Mouse (Mus musculus) right cerebral cortex, adult 2 months (tissue): ENCODE data around the gene Olfr839-ps1.

Source experiments
- DNase-seq, 2 experiments: peaks; one replicate each; pipeline ENCODE4 v3.0.0; 2021 to 2022; ENCODE audit warnings: low spot score in 2 of 2

Olfr839-ps1 gene

DNA sequence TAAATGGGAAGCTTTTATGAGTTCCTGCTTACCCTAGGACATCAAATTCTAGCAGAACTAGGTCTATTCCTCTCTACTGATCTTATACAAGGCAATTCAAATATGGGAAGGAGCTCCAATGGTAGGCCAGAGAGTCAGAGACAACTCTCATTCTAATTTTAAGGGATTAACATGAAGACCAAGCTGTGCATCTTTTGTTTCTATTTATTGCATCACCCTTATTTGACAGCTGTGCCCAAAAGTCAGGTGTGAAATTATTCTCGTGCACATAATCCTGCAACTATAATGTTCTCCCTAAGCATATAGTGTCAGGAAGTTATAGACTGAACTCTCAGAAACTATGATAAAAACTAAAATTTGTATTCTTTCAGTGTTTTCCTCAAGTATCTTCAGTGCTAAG lies at the start of gene Olfr839-ps1:
Gene Olfr839-ps1, minus strand, starts transcription at position 101 of the 400 bp plus-strand sequence.
- DNase-seq, result no peak

DNA sequence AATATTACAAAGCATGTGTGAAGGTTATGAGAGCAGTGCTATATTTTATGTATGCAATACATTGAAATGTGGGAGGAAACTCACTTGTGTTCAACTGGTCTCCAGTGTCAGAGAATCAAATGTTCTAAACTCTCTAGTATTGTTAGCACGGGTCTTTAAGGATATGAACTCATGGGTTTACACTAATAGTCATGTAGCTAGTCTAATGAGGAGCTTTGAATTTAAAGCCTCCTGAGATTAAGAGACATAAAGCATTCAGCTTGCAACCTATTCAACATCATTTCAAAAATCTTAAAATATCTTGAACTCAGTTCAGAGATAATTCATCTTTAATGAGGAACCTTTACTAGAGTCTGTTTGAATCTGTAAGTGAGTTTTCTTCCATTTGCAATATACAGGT lies 41.1 kb downstream of the Olfr839-ps1 start, which contains the start of gene Olfr837:
Gene Olfr837, plus strand, starts transcription at position 301 of the 400 bp plus-strand sequence.
- no peak for DNase-seq

DNA sequence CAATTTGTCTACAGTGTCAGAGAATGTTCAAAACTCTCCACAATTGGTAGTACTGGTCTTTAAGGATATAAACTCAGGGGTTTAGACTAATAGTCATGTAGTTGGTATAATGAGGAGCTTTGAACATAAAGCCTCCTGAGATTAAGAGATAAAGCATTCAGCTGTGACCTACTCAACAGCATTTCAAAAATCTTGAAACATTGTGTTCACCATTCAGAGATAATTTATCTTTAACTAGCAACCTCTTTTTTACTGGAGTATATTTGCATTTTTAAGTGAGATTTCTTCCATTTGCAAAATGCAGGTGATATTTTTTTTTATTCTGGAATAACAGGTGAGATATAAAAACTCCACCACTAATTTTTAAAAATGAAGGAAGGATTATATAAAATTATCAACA lies 57.0 kb downstream of the Olfr839-ps1 start, which contains the start of gene Olfr836:
Gene Olfr836, plus strand, starts transcription at position 301 of the 400 bp plus-strand sequence.
- no peak for DNase-seq
